Mouse (Mus musculus) hindbrain, postnatal 0 days (tissue): ENCODE measurements around the gene Trem2. TPM values are rescaled to one million over a fixed set of nuclear protein-coding genes. Genes with fewer than 3 reads are reported as not detected.

ENCODE experiments used
- ATAC-seq: fragments of 200-750 bp; cut with Nextera tagmentation; 2 replicates; pipeline ENCODE4 v1.8.0; 2017; ENCODE audit warnings: mild to moderate bottlenecking, moderate TSS enrichment, moderate library complexity
- DNase-seq: peaks from one replicate; pipeline ENCODE4 v3.0.0-alpha.2; 2015; ENCODE audit warnings: low spot score
- H3K27ac ChIP-seq: fragments of 300-500 bp; sonication (generic); 2 replicates; pipeline ENCODE4 v1.5.1; 2014; ENCODE audit warnings: mild to moderate bottlenecking
- H3K27me3 ChIP-seq: fragments of 300-500 bp; sonication (generic); 2 replicates; pipeline ENCODE4 v1.6.1; 2014; ENCODE audit warnings: low read length, mixed read lengths; ENCODE audit not compliant: insufficient read depth
- H3K36me3 ChIP-seq: fragments of 300-500 bp; sonication (generic); 2 replicates; pipeline ENCODE4 v1.6.1; 2014; ENCODE audit warnings: low read length, mixed read lengths; ENCODE audit not compliant: insufficient read depth
- H3K4me1 ChIP-seq: fragments of 300-500 bp; sonication (generic); 2 replicates; pipeline ENCODE4 v1.6.1; 2014; ENCODE audit warnings: antibody characterized with exemption, low read length, mixed read lengths; ENCODE audit not compliant: insufficient read depth
- H3K4me2 ChIP-seq: fragments of 300-500 bp; sonication (generic); 2 replicates; pipeline ENCODE4 v1.6.1; 2014; ENCODE audit warnings: low read depth, mild to moderate bottlenecking, low read length, moderate library complexity, mixed read lengths
- H3K4me3 ChIP-seq: fragments of 300-500 bp; sonication (generic); 2 replicates; pipeline ENCODE4 v1.5.1; 2014; ENCODE audit warnings: low read length
- H3K9ac ChIP-seq: fragments of 300-500 bp; sonication (generic); replicated peaks from 2 replicates; pipeline ENCODE4 v1.6.1; 2014; ENCODE audit warnings: mild to moderate bottlenecking, low read length, moderate library complexity, mixed read lengths
- H3K9me3 ChIP-seq: fragments of 300-500 bp; sonication (generic); 2 replicates; pipeline ENCODE4 v1.6.1; 2016; ENCODE audit warnings: low read length, mixed read lengths
- CTCF ChIP-seq: IDR thresholded peaks from 2 replicates; pipeline ENCODE4 v1.5.1; 2016; ENCODE audit warnings: antibody characterized with exemption, control low read depth, low read depth
- WGBS: fragments of 180-500 bp; shearing (Covaris S2); extraction: QIAGEN DNeasy Blood & Tissue Kit; methylation state at CpG from one replicate; pipeline ENCODE4 v1.1.7; 2014; 5-methylcytosine and 5-hydroxymethylcytosine counted together
- polyA plus RNA-seq: library from polyadenylated mRNA; unstranded; fragments of >200 nt; fragmentation: Nextera tagmentation; extraction: Ambion mirVana; gene quantifications from 2 replicates; pipeline ENCODE4 v1.2.1, GENCODE M21; 2015
- total RNA-seq: library from RNA; depleted of rRNA; stranded (reverse); fragments of >200 nt; gene quantifications from 2 replicates; pipeline ENCODE4 v1.2.3, GENCODE M21; 2014

Trem2 gene
- total and polyA plus RNA-seq, 2 experiments from 2014 or later = 9.0 to 14.5 TPM

DNA sequence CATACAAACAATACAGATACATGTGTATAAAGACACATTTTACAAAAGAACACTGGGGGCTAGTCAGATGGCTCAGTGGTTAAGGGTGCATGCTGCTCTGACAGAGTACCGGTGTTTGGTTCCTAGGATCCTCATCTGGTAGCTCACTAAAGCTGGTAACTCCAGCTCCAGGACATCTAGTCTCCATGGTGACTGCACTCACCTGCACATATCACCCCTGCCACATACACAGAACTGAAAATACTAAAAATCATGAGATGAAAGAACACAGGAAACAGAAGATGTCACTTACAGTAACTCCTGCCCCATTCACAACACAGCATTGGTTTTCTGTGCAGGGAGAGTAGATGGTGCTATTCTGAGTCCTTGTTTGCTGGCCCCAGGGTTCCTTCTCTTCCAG lies 27.5 kb upstream of the Trem2 start:
- Histone ChIP-seq H3K4me3 (no peak overlapping the region), H3K9ac (no peak overlapping the region), H3K27ac (no peak overlapping the region), H3K4me1 (no peaks in the 10 kb centered on the region), H3K27me3 (no peaks in the 10 kb centered on the region), H3K36me3 (no peaks in the 10 kb centered on the region), H3K9me3 (no peaks in the 10 kb centered on the region), H3K4me2 (no peak overlapping the region)
- WGBS = 90% methylated on average over 1 of the region's 1 CpGs
- ATAC-seq (no peak), DNase-seq (no peak)
- no peak for TF ChIP-seq CTCF

DNA sequence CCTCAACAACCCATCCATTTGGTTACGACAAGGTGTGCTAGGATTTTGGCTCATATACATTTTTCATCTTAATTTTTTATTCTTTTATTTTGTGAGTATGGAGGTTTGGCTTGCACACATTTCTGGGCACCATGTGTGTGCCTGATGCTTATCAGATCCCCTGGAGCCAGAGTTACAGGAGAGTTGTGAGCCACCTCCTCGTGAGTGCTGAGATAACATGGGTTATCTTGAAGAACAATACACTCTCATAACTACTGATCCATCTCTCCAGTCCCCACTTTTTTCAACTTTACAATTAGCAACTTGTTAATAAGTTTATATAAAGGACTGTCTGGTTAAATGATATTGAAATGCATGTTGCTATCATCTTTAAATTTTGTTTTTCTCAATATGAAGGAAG lies 24.9 kb upstream of the Trem2 start:
- no peaks in the 10 kb centered on the region for H3K9me3 ChIP-seq
- WGBS = 84% methylated on average over 2 of the region's 2 CpGs
- no peak for TF ChIP-seq CTCF
- no peak for DNase-seq
- no peak overlapping the region for H3K4me3 ChIP-seq
- H3K27me3 ChIP-seq = no peaks in the 10 kb centered on the region
- ATAC-seq = no peak
- H3K4me1 ChIP-seq = no peaks in the 10 kb centered on the region
- no peak overlapping the region for H3K9ac ChIP-seq
- no peak overlapping the region for H3K4me2 ChIP-seq
- no peak overlapping the region for H3K27ac ChIP-seq
- no peaks in the 10 kb centered on the region for H3K36me3 ChIP-seq

DNA sequence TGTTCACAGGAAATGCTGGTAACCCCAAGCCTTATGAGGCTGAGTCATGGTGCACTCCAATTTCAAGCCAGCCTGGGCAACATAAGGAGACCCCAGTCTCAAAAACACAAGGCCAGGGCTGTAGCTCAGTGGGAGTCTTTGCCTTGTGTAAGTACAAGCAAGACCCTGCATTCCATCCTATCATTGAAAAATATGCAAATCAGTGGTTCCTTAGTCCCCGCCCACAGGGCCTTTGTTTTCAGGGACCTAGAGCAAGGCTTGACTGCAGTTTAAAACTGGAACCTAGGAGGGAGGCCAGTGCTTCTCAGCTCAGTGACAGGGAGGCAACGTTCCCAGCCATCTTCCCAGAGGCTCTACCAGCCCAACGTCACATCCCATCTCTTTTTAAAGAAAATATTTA lies 23.0 kb upstream of the Trem2 start:
- Histone ChIP-seq H3K4me3 (no peak overlapping the region), H3K9me3 (no peaks in the 10 kb centered on the region), H3K9ac (no peak overlapping the region), H3K27ac (no peak overlapping the region), H3K27me3 (no peaks in the 10 kb centered on the region), H3K36me3 (no peaks in the 10 kb centered on the region), H3K4me1 (no peaks in the 10 kb centered on the region), H3K4me2 (no peak overlapping the region)
- 53% methylated on average over 3 of the region's 3 CpGs for WGBS
- DNase-seq = no peak
- ATAC-seq = no peak
- TF ChIP-seq CTCF = no peak

DNA sequence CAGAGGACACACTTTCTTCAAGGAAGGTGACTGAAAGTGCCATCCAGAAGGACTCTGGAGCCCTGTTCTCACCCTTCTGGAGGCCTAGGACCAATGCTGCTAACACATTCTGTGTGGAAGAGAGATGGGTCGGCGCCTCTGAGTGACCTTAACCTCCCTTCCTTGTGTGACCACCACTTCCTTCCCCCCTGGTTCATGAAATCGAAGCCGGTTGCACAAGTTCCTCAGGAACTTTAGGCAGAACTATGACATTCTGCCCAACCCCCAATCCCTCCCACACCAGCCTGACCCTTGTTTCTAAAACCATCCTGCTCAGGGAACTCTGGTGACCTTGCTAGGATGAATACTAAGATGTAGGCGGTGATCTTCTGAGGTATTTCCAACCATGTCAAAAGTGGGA lies 21.9 kb upstream of the Trem2 start:
- no peaks in the 10 kb centered on the region for H3K9me3 ChIP-seq
- H3K4me2 ChIP-seq = no peak overlapping the region
- no peak overlapping the region for H3K27ac ChIP-seq
- no peaks in the 10 kb centered on the region for H3K36me3 ChIP-seq
- 88% methylated on average over 5 of the region's 5 CpGs for WGBS
- no peak for DNase-seq
- no peaks in the 10 kb centered on the region for H3K27me3 ChIP-seq
- no peak for ATAC-seq
- H3K9ac ChIP-seq = no peak overlapping the region
- no peaks in the 10 kb centered on the region for H3K4me1 ChIP-seq
- TF ChIP-seq CTCF = no peak
- no peak overlapping the region for H3K4me3 ChIP-seq

DNA sequence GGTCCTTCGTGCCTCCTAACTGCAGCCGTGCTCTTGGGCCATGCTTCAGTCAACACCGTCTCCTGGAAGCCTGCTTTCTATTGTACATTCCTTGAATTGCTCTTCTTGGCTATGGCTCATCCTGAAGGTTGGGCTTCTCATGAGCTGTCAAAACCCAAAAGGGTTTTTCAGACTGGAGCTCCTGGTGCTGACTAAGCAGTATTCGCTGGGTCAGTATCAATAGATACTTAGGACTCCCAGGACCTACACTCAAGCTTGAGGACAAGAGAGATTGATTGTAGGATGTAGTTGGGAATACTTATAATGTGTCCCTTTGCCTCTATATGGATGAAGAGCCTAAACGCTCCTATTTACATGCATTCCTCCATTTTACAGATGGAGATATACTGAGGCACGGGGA lies 21.1 kb upstream of the Trem2 start:
- no peaks in the 10 kb centered on the region for H3K4me1 ChIP-seq
- no peak for DNase-seq
- H3K27ac ChIP-seq = no peak overlapping the region
- no peak overlapping the region for H3K4me2 ChIP-seq
- H3K4me3 ChIP-seq = no peak overlapping the region
- H3K27me3 ChIP-seq = no peaks in the 10 kb centered on the region
- no peaks in the 10 kb centered on the region for H3K9me3 ChIP-seq
- no peak for ATAC-seq
- no peak overlapping the region for H3K9ac ChIP-seq
- TF ChIP-seq CTCF = no peak
- WGBS = 93% methylated on average over 6 of the region's 6 CpGs
- no peaks in the 10 kb centered on the region for H3K36me3 ChIP-seq

DNA sequence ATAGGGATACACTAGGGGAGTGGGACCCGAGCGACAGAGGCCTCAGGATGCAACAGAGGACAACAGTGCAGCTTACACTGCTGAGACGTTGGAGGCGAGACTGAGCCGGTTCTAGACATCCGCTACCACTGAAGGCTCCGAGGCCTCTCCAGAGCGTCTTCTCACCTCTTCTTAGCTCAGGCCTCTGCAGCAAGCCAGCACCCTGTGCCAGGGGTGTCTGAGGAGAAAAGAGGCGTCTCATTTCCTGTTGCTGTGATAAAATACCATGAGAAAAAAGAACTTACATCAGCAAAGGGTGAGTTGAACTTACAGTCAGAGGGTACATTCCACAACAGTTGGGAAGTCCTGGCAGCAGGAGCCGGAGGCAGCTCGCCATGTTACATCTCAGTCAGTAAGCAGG lies 20.6 kb upstream of the Trem2 start:
- DNase-seq = no peak
- H3K4me1 ChIP-seq = no peaks in the 10 kb centered on the region
- no peaks in the 10 kb centered on the region for H3K9me3 ChIP-seq
- no peaks in the 10 kb centered on the region for H3K36me3 ChIP-seq
- TF ChIP-seq CTCF = no peak
- no peak overlapping the region for H3K4me3 ChIP-seq
- no peak overlapping the region for H3K27ac ChIP-seq
- no peak for ATAC-seq
- WGBS = 88% methylated on average over 11 of the region's 11 CpGs
- H3K4me2 ChIP-seq = no peak overlapping the region
- H3K9ac ChIP-seq = no peak overlapping the region
- H3K27me3 ChIP-seq = no peaks in the 10 kb centered on the region

DNA sequence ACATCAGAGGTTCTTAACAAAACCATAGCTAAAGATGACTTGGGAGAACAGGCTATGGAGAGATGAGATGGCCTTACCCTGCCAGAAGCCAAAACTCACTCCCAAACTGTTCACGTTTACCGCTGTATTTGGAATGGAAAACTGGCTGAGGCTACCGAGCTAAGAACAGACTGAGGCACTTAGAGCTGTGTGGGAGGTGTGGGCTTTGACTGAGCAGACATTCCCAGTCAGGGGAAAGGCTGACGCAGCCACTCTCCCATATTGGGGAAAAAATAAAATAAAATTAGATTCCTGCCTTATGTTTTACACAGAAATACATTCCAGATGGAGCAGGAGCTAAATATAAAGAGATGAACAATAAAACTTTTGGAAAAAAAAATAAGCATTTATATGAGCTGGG lies 19.5 kb upstream of the Trem2 start:
- Histone ChIP-seq H3K27me3 (no peaks in the 10 kb centered on the region), H3K4me2 (no peak overlapping the region), H3K27ac (no peak overlapping the region), H3K9me3 (no peaks in the 10 kb centered on the region), H3K36me3 (no peaks in the 10 kb centered on the region), H3K9ac (no peak overlapping the region), H3K4me1 (no peaks in the 10 kb centered on the region), H3K4me3 (no peak overlapping the region)
- TF ChIP-seq CTCF = no peak
- no peak for ATAC-seq
- 87% methylated on average over 4 of the region's 4 CpGs for WGBS
- DNase-seq = no peak
